Mouse (Mus musculus): ENCODE data around the gene Tbc1d16. TPM values are rescaled to one million over a fixed set of nuclear protein-coding genes. Genes with fewer than 3 reads are reported as not detected.
A peak's percentile ranks its signal among the peaks of the same experiment; 100 is the strongest.

Tbc1d16 gene
- polyA plus RNA-seq, 2 experiments: 16.3 to 29.2 TPM

- Histone ChIP-seq H3K36me3 (ENCODE audit: control insufficient read depth, insufficient read depth, low read length) (no peaks in the 10 kb centered on the region), H3K4me1 (ENCODE audit: control insufficient read depth, insufficient read depth, low read length) (peaks cover 12% of the 10 kb centered on the region), H3K4me2 (replicated peaks; ENCODE audit: low read depth, low read length, severe bottlenecking) (no peak overlapping the region), H3K27ac (replicated peaks; ENCODE audit: low read depth, low read length) (no peak overlapping the region), H3K9me3 (ENCODE audit: control insufficient read depth, low read length) (no peaks in the 10 kb centered on the region), H3K4me3 (replicated peaks; ENCODE audit: low read length) (no peak overlapping the region), H3K27me3 (ENCODE audit: control insufficient read depth, insufficient read depth, low read length) (no peaks in the 10 kb centered on the region), H3K9ac (ENCODE audit: low read depth, low read length, severe bottlenecking) (no peak overlapping the region)
- DNase-seq (ENCODE audit: low spot score) (no peak), ATAC-seq (ENCODE audit: low FRiP score, low read depth) (no peak)
- WGBS: 91% methylated on average over 7 of the region's 7 CpGs
- no peak for TF ChIP-seq POLR2A (IDR thresholded peaks at IDR 0.05; ENCODE audit: borderline replicate concordance, extremely low read depth, insufficient read depth, insufficient read length)
Observed at GRCm38 (mm10) chr11:119163734-119163992, 64.6 kb downstream of the Tbc1d16 start.

- TF ChIP-seq POLR2A (IDR thresholded peaks at IDR 0.05; ENCODE audit: borderline replicate concordance, extremely low read depth, insufficient read depth, insufficient read length): no peak
- no peaks in the 10 kb centered on the region for H3K27me3 ChIP-seq (ENCODE audit: control insufficient read depth, insufficient read depth, low read length)
- no peaks in the 10 kb centered on the region for H3K9me3 ChIP-seq (ENCODE audit: control insufficient read depth, low read length)
- no peak overlapping the region for H3K27ac ChIP-seq (replicated peaks; ENCODE audit: low read depth, low read length)
- no peak overlapping the region for H3K9ac ChIP-seq (ENCODE audit: low read depth, low read length, severe bottlenecking)
- peak; percentile 20; the same call in 1 of the 2 replicates for ATAC-seq (ENCODE audit: low FRiP score, low read depth)
- H3K36me3 ChIP-seq (ENCODE audit: control insufficient read depth, insufficient read depth, low read length): no peaks in the 10 kb centered on the region
- H3K4me1 ChIP-seq (ENCODE audit: control insufficient read depth, insufficient read depth, low read length): peaks cover 18% of the 10 kb centered on the region
- no peak for DNase-seq (ENCODE audit: low spot score)
- 67% methylated on average over 22 of the region's 22 CpGs for WGBS
- no peak overlapping the region for H3K4me3 ChIP-seq (replicated peaks; ENCODE audit: low read length)
- no peak overlapping the region for H3K4me2 ChIP-seq (replicated peaks; ENCODE audit: low read depth, low read length, severe bottlenecking)
Observed at GRCm38 (mm10) chr11:119162959-119163733, 65.2 kb downstream of the Tbc1d16 start.

GRCm38 (mm10) chr11:119161665-119162064 lies 66.6 kb downstream of the Tbc1d16 start:
- WGBS: 91% methylated on average over 2 of the region's 2 CpGs
- TF ChIP-seq POLR2A (IDR thresholded peaks at IDR 0.05; ENCODE audit: borderline replicate concordance, extremely low read depth, insufficient read depth, insufficient read length): no peak
- ATAC-seq (ENCODE audit: low FRiP score, low read depth) (no peak), DNase-seq (ENCODE audit: low spot score) (no peak)
- H3K36me3 ChIP-seq (ENCODE audit: control insufficient read depth, insufficient read depth, low read length): no peaks in the 10 kb centered on the region
- no peaks in the 10 kb centered on the region for H3K27me3 ChIP-seq (ENCODE audit: control insufficient read depth, insufficient read depth, low read length)
- H3K9me3 ChIP-seq (ENCODE audit: control insufficient read depth, low read length): no peaks in the 10 kb centered on the region
- no peak overlapping the region for H3K9ac ChIP-seq (ENCODE audit: low read depth, low read length, severe bottlenecking)
- H3K4me2 ChIP-seq (replicated peaks; ENCODE audit: low read depth, low read length, severe bottlenecking): no peak overlapping the region
- H3K27ac ChIP-seq (replicated peaks; ENCODE audit: low read depth, low read length): no peak overlapping the region
- H3K4me1 ChIP-seq (ENCODE audit: control insufficient read depth, insufficient read depth, low read length): peaks cover 32% of the 10 kb centered on the region
- H3K4me3 ChIP-seq (replicated peaks; ENCODE audit: low read length): no peak overlapping the region

- TF ChIP-seq POLR2A (IDR thresholded peaks at IDR 0.05; ENCODE audit: borderline replicate concordance, extremely low read depth, insufficient read depth, insufficient read length): no peak
- no peak overlapping the region for H3K4me2 ChIP-seq (replicated peaks; ENCODE audit: low read depth, low read length, severe bottlenecking)
- peaks cover 15% of the 10 kb centered on the region for H3K36me3 ChIP-seq (ENCODE audit: control insufficient read depth, insufficient read depth, low read length)
- H3K4me1 ChIP-seq (ENCODE audit: control insufficient read depth, insufficient read depth, low read length): peaks cover 32% of the 10 kb centered on the region
- H3K4me3 ChIP-seq (replicated peaks; ENCODE audit: low read length): no peak overlapping the region
- 75% methylated on average over 5 of the region's 5 CpGs for WGBS
- no peak overlapping the region for H3K27ac ChIP-seq (replicated peaks; ENCODE audit: low read depth, low read length)
- H3K27me3 ChIP-seq (ENCODE audit: control insufficient read depth, insufficient read depth, low read length): no peaks in the 10 kb centered on the region
- H3K9ac ChIP-seq (ENCODE audit: low read depth, low read length, severe bottlenecking): no peak overlapping the region
- ATAC-seq (ENCODE audit: low FRiP score, low read depth) (no peak), DNase-seq (ENCODE audit: low spot score) (no peak)
- no peaks in the 10 kb centered on the region for H3K9me3 ChIP-seq (ENCODE audit: control insufficient read depth, low read length)
Observed at GRCm38 (mm10) chr11:119160050-119160449, 68.2 kb downstream of the Tbc1d16 start.

GRCm38 (mm10) chr11:119159496-119159895 lies 68.8 kb downstream of the Tbc1d16 start:
- no peaks in the 10 kb centered on the region for H3K9me3 ChIP-seq (ENCODE audit: control insufficient read depth, low read length)
- H3K27me3 ChIP-seq (ENCODE audit: control insufficient read depth, insufficient read depth, low read length): no peaks in the 10 kb centered on the region
- ATAC-seq (ENCODE audit: low FRiP score, low read depth) (no peak), DNase-seq (ENCODE audit: low spot score) (peak; percentile 34)
- no peak for TF ChIP-seq POLR2A (IDR thresholded peaks at IDR 0.05; ENCODE audit: borderline replicate concordance, extremely low read depth, insufficient read depth, insufficient read length)
- H3K27ac ChIP-seq (replicated peaks; ENCODE audit: low read depth, low read length): no peak overlapping the region
- H3K4me3 ChIP-seq (replicated peaks; ENCODE audit: low read length): no peak overlapping the region
- H3K9ac ChIP-seq (ENCODE audit: low read depth, low read length, severe bottlenecking): no peak overlapping the region
- H3K4me1 ChIP-seq (ENCODE audit: control insufficient read depth, insufficient read depth, low read length): peaks cover 30% of the 10 kb centered on the region
- whole genome bisulfite sequencing: 47% methylated on average over 11 of the region's 11 CpGs
- no peak overlapping the region for H3K4me2 ChIP-seq (replicated peaks; ENCODE audit: low read depth, low read length, severe bottlenecking)
- peaks cover 20% of the 10 kb centered on the region for H3K36me3 ChIP-seq (ENCODE audit: control insufficient read depth, insufficient read depth, low read length)

Measured in limb, embryonic 14.5 days (tissue).